Mouse (Mus musculus): Measurements from ENCODE around the gene Atp5d. TPM values are rescaled to one million over a fixed set of nuclear protein-coding genes. Genes with fewer than 3 reads are reported as not detected.

Gene Atp5d
- polyA plus RNA-seq, 1 experiment: 242 TPM

DNA sequence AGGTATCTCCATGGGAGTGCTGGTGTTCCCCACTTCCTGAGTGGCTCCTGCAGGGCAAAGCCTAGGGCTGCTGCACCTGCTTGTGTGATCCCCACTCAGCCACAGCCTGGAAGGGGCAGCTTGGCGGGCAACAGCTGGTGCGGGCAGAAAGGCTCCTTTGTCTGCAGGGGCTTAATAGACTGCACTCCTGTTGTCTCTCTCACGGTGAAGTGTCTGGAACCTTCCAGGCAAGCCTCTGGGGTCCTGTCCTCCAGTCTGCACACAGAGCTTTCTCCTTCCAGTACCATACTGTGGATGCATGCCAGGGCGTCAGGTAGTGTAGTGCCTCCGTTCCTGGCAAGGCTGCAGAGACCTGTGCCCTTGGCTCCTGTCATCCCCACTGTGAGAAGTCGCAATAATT is 19.9 kb upstream of the Atp5d start:
- peaks cover 7% of the 10 kb centered on the region; the same call in 1 of the 2 replicates for H3K36me3 ChIP-seq (ENCODE audit: control insufficient read depth, insufficient read depth, low read length, poor library complexity, severe bottlenecking)

DNA sequence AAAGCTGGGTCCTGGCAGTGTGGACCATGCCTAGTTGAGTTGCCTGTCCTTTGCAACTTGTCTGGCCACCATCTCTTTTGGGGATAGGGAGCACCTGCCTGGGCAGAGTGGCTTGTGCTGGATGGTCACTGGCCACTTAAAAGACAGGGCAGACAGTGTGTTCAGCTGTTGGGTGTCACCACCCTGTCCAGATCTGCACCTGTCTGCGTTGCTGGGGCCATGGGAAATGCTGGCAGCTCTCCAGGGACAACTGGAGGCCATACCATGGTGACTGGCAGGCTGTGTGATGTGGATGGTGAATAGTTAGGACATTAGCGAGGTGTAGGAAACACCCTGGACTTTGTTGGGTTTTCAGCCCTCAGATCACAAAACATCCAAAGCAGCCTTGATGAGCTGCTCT is 18.3 kb upstream of the Atp5d start:
- no peak overlapping the region for H3K4me3 ChIP-seq (ENCODE audit: low read depth, low read length)

More for the DNA sequence above, 19.9 kb upstream of the Atp5d start:
- H3K9me3 ChIP-seq (replicated peaks; ENCODE audit: control insufficient read depth, insufficient read depth, low read length, poor library complexity, severe bottlenecking): no peaks in the 10 kb centered on the region
- no peak overlapping the region for H3K27ac ChIP-seq (ENCODE audit: insufficient read depth, low read length)
- H3K4me3 ChIP-seq (ENCODE audit: low read depth, low read length): no peak overlapping the region
- TF ChIP-seq EP300 (IDR thresholded peaks at IDR 0.05; ENCODE audit: insufficient read depth, low read depth, low read length): no peak
- TF ChIP-seq CTCF (IDR thresholded peaks at IDR 0.05; ENCODE audit: low read depth, low read length): no peak
- no peak overlapping the region for H3K9ac ChIP-seq (ENCODE audit: low read depth, poor library complexity, severe bottlenecking)
- H3K27me3 ChIP-seq (ENCODE audit: control insufficient read depth, insufficient read depth, low read length, poor library complexity, severe bottlenecking): no peaks in the 10 kb centered on the region
- H3K4me1 ChIP-seq (ENCODE audit: control insufficient read depth, insufficient read depth, low read length): peaks cover 6% of the 10 kb centered on the region

DNA sequence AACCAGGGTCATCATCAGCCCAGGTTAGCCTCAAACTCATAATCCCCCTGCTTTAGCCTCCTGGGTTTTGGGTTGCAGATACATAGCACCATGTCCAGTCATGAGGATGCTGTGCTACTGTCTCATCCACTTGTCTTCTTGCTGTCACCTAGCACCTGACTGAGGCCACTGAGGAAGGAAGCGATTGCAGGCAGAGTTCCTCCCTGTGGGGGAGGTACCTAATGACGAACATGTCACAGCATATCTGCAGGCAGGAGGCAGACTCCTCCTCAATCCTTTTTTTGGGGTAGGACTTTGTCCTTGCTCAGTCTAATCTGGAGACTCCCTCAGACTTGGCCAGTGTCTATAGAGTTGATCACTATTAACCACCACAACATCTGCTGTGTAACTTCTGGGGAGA is 16.8 kb upstream of the Atp5d start:
- no peak for TF ChIP-seq POLR2A (IDR thresholded peaks at IDR 0.05; ENCODE audit: insufficient read depth, low read length)
- TF ChIP-seq EP300 (IDR thresholded peaks at IDR 0.05; ENCODE audit: insufficient read depth, low read depth, low read length): no peak
- no peak for TF ChIP-seq CTCF (IDR thresholded peaks at IDR 0.05; ENCODE audit: low read depth, low read length)
- peaks cover 12% of the 10 kb centered on the region; the same call in 1 of the 2 replicates for H3K36me3 ChIP-seq (ENCODE audit: control insufficient read depth, insufficient read depth, low read length, poor library complexity, severe bottlenecking)
- no peak overlapping the region for H3K4me3 ChIP-seq (ENCODE audit: low read depth, low read length)

More for the DNA sequence above, 18.3 kb upstream of the Atp5d start:
- peaks cover 6% of the 10 kb centered on the region for H3K4me1 ChIP-seq (ENCODE audit: control insufficient read depth, insufficient read depth, low read length)
- no peak for TF ChIP-seq EP300 (IDR thresholded peaks at IDR 0.05; ENCODE audit: insufficient read depth, low read depth, low read length)
- TF ChIP-seq POLR2A (IDR thresholded peaks at IDR 0.05; ENCODE audit: insufficient read depth, low read length): no peak
- no peak for TF ChIP-seq CTCF (IDR thresholded peaks at IDR 0.05; ENCODE audit: low read depth, low read length)
- peaks cover 7% of the 10 kb centered on the region; the same call in 1 of the 2 replicates for H3K36me3 ChIP-seq (ENCODE audit: control insufficient read depth, insufficient read depth, low read length, poor library complexity, severe bottlenecking)
- H3K9me3 ChIP-seq (replicated peaks; ENCODE audit: control insufficient read depth, insufficient read depth, low read length, poor library complexity, severe bottlenecking): no peaks in the 10 kb centered on the region
- H3K27ac ChIP-seq (ENCODE audit: insufficient read depth, low read length): no peak overlapping the region
- H3K27me3 ChIP-seq (ENCODE audit: control insufficient read depth, insufficient read depth, low read length, poor library complexity, severe bottlenecking): no peaks in the 10 kb centered on the region
- no peak overlapping the region for H3K9ac ChIP-seq (ENCODE audit: low read depth, poor library complexity, severe bottlenecking)

DNA sequence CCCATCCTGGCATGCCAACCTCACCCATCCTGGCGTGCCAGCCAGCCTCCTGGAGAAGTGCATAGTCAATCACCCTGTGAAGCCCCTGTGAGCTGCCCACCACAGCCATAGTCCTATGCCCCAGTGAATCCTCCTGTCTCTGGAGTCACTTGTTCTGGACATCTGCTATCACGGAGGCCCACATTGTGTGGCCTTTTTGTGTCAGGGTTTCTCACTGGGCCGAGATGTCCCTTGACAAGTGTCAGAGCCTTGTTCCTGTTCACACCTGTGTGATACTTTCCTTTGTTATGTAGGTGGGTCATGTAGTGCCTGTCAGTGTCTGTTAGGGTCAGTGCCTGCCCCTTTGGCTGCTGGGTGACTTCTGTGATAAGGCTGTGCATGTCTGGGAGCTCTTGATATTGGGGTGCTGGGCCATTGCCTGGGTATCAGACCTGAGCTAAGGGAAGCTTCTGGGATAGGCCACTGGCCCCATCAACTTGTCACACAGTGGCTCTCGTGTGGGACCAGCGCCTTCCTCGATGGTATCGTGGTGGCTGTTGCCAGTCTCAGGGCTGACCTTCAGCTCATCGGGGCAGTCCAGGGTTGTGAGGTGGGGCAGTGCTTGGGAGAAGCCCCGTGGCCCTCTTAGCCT is 14.4 kb upstream of the Atp5d start:
- H3K4me3 ChIP-seq (ENCODE audit: low read depth, low read length): no peak overlapping the region

More for the DNA sequence above, 16.8 kb upstream of the Atp5d start:
- no peaks in the 10 kb centered on the region for H3K9me3 ChIP-seq (replicated peaks; ENCODE audit: control insufficient read depth, insufficient read depth, low read length, poor library complexity, severe bottlenecking)
- no peak overlapping the region for H3K27ac ChIP-seq (ENCODE audit: insufficient read depth, low read length)
- no peak overlapping the region for H3K9ac ChIP-seq (ENCODE audit: low read depth, poor library complexity, severe bottlenecking)
- H3K27me3 ChIP-seq (ENCODE audit: control insufficient read depth, insufficient read depth, low read length, poor library complexity, severe bottlenecking): no peaks in the 10 kb centered on the region
- H3K4me1 ChIP-seq (ENCODE audit: control insufficient read depth, insufficient read depth, low read length): peaks cover 6% of the 10 kb centered on the region

DNA sequence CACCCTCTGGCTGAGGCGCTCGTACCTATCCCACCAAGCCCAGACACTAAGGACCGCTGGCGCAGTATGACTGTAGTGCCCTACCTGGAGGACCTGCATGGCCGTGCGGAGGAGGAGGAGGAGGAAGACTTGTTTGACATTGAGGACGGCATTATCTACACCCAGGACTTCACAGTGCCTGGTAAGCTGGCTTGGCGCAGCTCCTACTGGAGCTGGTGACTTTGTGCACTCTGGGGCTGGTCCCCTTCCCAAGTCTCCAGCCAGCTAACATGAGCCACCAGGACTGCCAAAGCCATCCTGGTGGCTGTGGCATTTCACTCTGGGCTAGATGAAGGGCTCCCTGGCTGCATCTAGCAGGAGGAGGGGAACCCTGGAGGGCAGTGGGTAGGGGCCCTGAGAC is 10.5 kb upstream of the Atp5d start:
- Histone ChIP-seq H3K4me3 (ENCODE audit: low read depth, low read length) (no peak overlapping the region), H3K9me3 (replicated peaks; ENCODE audit: control insufficient read depth, insufficient read depth, low read length, poor library complexity, severe bottlenecking) (no peaks in the 10 kb centered on the region), H3K27me3 (ENCODE audit: control insufficient read depth, insufficient read depth, low read length, poor library complexity, severe bottlenecking) (no peaks in the 10 kb centered on the region), H3K9ac (ENCODE audit: low read depth, poor library complexity, severe bottlenecking) (no peak overlapping the region), H3K36me3 (ENCODE audit: control insufficient read depth, insufficient read depth, low read length, poor library complexity, severe bottlenecking) (peaks cover 4% of the 10 kb centered on the region; the same call in 1 of the 2 replicates), H3K27ac (ENCODE audit: insufficient read depth, low read length) (no peak overlapping the region), H3K4me1 (ENCODE audit: control insufficient read depth, insufficient read depth, low read length) (no peaks in the 10 kb centered on the region)
- TF ChIP-seq CTCF (IDR thresholded peaks at IDR 0.05; ENCODE audit: low read depth, low read length) (no peak), POLR2A (IDR thresholded peaks at IDR 0.05; ENCODE audit: insufficient read depth, low read length) (no peak), EP300 (IDR thresholded peaks at IDR 0.05; ENCODE audit: insufficient read depth, low read depth, low read length) (no peak)

More for the DNA sequence above, 14.4 kb upstream of the Atp5d start:
- TF ChIP-seq EP300 (IDR thresholded peaks at IDR 0.05; ENCODE audit: insufficient read depth, low read depth, low read length) (no peak), POLR2A (IDR thresholded peaks at IDR 0.05; ENCODE audit: insufficient read depth, low read length) (no peak), CTCF (IDR thresholded peaks at IDR 0.05; ENCODE audit: low read depth, low read length) (no peak)
- no peaks in the 10 kb centered on the region for H3K9me3 ChIP-seq (replicated peaks; ENCODE audit: control insufficient read depth, insufficient read depth, low read length, poor library complexity, severe bottlenecking)
- H3K27me3 ChIP-seq (ENCODE audit: control insufficient read depth, insufficient read depth, low read length, poor library complexity, severe bottlenecking): no peaks in the 10 kb centered on the region
- no peak overlapping the region for H3K27ac ChIP-seq (ENCODE audit: insufficient read depth, low read length)
- H3K36me3 ChIP-seq (ENCODE audit: control insufficient read depth, insufficient read depth, low read length, poor library complexity, severe bottlenecking): peaks cover 8% of the 10 kb centered on the region; the same call in 1 of the 2 replicates
- H3K4me1 ChIP-seq (ENCODE audit: control insufficient read depth, insufficient read depth, low read length): no peaks in the 10 kb centered on the region
- no peak overlapping the region for H3K9ac ChIP-seq (ENCODE audit: low read depth, poor library complexity, severe bottlenecking)

DNA sequence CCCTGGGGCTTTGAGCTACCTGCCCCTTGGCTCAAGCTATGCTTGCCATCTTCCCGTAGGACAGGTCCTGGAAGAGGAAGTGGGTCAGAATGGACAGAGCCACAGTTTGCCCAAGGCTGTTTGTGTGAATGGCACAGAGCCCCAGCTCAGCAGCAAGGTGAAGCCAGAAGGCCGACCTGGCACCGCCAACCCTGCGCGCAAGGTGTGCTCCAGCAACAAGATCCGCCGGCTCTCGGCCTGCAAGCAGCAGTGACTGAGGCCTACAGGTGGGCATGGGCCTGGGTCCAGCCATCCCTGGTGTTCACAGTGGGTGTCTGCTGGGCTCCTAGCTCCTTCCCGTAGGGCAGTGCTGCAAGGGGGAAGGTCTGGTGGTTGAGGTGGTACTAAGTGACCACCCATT is 8.6 kb upstream of the Atp5d start:
- H3K9ac ChIP-seq (ENCODE audit: low read depth, poor library complexity, severe bottlenecking): no peak overlapping the region
- no peak for TF ChIP-seq CTCF (IDR thresholded peaks at IDR 0.05; ENCODE audit: low read depth, low read length)
- no peak for TF ChIP-seq POLR2A (IDR thresholded peaks at IDR 0.05; ENCODE audit: insufficient read depth, low read length)
- no peak for TF ChIP-seq EP300 (IDR thresholded peaks at IDR 0.05; ENCODE audit: insufficient read depth, low read depth, low read length)
- H3K4me3 ChIP-seq (ENCODE audit: low read depth, low read length): no peak overlapping the region
- peaks cover 4% of the 10 kb centered on the region; the same call in 1 of the 2 replicates for H3K36me3 ChIP-seq (ENCODE audit: control insufficient read depth, insufficient read depth, low read length, poor library complexity, severe bottlenecking)
- H3K27me3 ChIP-seq (ENCODE audit: control insufficient read depth, insufficient read depth, low read length, poor library complexity, severe bottlenecking): no peaks in the 10 kb centered on the region
- no peak overlapping the region for H3K27ac ChIP-seq (ENCODE audit: insufficient read depth, low read length)
- no peaks in the 10 kb centered on the region for H3K9me3 ChIP-seq (replicated peaks; ENCODE audit: control insufficient read depth, insufficient read depth, low read length, poor library complexity, severe bottlenecking)
- H3K4me1 ChIP-seq (ENCODE audit: control insufficient read depth, insufficient read depth, low read length): no peaks in the 10 kb centered on the region
